Mouse (Mus musculus) spleen, postnatal 14 days (tissue): ENCODE measurements at regions not wholly inside any gene's neighbourhood (a gene's known extent, or its start where the extent isn't known, plus 50 kb on each side); places are given as distances from the start of the nearest gene placed in this dataset.

Source experiments
- DNase-seq, 2 experiments: peaks; one replicate each; pipeline ENCODE4 v3.0.0; 2021 to 2022; ENCODE audit warnings: low spot score in 2 of 2

DNA sequence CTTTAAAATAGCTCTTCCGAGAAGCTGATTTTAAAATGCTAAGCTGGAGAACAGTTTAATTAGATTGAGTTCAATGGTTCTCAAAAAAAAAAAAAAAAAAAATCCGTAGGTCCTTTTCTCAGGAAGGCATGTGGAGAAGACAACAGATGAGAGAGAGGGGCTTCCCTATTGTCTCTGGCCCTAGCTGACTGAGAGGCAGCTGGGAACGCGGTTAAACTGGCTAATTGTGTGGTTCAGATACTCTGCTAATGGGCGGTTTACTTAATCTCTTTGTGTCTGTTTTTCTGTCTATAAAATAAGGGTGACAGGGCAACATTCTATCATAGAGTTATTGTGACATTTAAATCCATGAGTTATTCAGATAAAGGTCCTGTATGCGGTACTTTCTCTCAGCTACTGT is 101.1 kb upstream of the Fam92a start:
- DNase-seq, result no peak

DNA sequence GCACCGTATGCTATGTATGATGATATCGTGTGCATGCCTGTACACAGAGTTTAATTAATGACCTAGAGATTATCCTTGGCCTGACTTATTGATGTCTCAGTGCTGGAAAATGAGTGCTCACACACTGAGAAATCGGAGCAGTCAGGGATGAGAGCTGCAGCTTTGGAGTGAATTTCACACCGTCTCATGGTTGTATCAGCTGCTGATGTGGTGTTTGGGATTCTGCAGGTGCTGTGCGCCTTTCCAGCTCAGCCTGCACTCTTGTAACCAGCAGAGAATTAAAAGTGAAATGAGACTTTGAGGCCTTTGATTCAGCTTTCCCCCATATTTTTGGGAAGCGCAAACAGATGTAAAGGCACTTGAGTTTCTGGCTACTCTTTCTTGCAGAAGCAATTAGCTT is 100.6 kb upstream of the Fam92a start:
- DNase-seq, result no peak

DNA sequence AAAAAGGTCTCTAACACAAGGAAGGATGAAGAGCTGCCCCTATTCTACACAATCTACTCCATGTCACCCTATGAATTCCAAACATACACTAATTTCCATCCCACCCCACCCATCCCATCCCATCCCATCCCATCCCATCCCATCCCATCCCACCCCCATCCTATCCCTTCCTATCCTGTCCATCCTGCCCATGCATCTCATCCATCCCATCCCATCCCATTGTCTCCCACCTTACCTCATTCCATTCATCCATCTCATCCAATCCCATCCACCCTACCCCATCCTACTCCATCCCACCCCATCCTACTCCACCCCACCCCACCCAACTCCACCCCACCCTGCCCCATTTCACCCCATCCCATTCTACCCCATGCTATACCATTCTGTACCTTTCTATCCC is 91.9 kb upstream of the Fam92a start:
- DNase-seq, result no peak

DNA sequence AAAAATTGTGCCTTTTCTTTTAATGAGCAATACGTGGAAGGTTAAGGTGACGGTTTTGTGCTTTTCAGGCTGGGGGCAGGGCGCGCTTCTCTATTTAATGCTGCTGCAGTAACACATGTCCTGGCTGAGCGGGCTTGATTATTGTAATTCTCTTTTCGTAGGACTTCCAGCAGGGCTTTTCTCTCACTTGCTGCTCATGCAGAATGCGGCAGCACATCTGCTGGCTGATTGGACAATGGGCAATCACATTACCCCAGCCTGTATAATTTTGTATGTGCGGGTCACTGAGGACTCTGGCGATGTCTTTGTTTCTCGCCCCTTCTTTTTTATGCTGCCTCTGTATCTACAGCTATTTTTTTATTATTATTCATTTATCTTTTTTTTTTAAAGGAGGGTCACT is 91.4 kb upstream of the Fam92a start:
- DNase-seq, result no peak

DNA sequence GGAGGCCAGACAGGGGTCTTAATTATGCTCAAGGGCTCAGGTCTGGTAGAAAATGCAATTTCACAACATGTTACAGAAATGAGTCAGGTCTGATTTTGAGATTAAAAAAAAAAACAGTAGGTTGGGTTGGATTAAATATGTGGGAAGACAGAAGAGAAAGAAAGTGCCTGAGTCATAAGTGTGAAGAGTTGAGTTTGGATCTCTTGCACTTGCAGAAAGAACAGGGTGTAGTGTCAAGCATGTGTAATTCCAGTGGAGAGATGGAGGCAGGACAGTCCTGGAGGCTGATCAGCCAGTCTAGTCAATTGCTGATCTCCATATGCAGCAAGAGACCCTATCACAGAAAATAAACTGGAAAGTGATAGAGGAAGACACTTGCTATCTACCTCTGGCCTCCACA is 76.2 kb upstream of the Fam92a start:
- no peak for DNase-seq

DNA sequence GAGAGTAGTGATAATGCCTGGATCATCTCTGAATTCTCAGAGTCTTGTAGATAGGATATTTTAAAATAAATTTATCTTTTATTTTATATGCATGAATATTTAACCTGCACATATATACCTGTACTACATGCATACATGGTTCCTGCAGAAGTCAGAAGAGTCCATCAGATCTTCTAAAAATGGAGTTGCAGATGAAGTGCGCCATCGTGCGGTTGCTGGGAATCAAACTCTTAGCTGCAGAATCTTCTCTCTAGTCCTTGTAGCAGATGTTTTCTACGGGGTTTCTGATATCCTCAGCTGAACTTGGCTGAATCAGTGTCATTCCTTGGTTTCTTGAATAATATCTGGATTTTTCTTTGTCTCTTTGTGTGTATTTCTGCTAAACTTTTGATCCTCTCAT is 74.8 kb upstream of the Fam92a start:
- DNase-seq, result no peak

DNA sequence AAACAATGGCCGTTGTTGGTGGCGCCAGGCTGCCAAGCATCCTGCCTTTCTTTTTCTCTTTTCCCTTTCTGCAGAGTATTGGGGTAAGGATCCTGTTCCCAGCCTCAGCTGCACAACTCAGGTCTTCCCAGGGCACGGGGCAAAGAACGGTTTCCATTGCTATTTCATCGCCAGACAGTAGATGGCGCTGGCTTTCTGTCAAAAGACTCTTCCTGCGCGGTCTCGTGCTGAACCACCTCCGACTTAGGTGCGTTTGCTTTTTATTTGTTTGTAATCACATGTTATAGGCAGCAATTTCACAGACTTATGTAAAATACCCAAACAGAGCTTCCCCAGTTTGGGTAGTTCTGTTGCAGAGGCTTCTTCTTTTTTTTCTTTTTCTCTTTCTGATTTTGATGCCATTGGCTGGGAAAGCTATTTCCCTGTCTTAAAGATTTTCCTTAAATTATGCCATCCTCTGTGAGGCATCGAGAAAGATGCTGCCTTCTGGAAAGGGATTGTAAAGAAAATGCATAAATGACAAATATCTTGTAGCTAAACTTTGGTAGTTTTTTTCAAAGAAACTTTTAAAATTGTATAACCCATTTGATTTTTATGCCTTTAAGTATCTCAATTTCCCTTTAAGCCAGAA is 69.2 kb upstream of the Fam92a start:
- DNase-seq, result peak in 1 of 2 experiments; percentile 28

DNA sequence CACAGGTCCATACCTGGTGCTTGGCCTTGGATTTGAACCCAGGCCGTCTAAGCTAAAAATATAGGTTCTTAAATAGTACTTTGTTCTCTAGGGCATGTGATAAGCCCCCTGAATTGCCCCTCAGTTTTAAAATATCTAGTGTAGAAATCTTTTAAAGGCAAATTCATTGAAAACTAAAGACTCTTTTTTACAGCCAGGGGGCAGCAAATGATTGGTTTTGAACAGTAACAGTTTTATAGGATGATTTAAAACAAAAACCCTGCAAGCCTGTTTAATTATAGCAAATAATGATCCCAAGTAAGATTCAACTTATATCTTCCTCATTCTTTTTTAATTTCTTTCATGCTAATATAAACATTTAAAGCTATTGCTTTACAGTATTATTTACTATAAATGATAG is 58.9 kb upstream of the Fam92a start:
- DNase-seq, result no peak
